In the genomic region with DNA sequence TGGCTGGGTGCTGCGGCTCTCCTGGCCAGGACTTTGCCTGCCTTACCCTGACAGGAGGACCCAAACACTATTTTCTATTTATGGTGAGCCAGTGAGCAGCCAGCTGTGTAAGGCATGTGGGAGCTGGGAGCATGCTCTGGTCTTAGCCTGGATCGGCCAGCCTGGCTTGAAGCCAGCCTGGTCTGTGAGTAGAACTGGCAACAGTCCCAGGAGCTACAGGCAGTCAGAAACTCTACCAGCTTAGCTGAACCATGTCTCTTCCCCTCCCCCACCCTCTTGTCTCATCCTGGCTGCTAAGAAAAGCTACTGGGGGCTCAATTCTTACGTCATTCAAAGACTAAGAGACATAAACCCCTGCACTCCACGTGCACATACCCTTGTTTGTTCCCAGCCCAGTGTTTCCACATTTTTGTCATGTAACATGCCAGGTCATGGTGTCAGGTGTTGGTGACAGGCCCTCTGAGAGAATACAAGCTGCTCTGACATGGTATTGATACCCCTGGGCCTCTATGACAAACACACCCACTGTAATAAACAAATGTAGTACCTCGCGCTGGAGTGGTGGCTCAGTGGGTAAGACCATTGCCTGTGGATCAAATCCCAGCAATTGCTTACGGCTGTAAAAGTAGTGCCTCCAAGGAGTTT, we compare ENCODE assay signal across 8 mouse cellular contexts.
A peak's percentile ranks its signal among the peaks of the same experiment; 100 is the strongest.
DNase-seq lines count a peak whose midpoint lies in the region; ATAC-seq and TF ChIP-seq lines count a peak whose summit lies in the region.

No protein-coding gene starts in this region.

- peak; percentile 35; the same call in 1 of the 2 replicates for TF ChIP-seq POLR2A in heart, adult 2 months (IDR thresholded peaks at IDR 0.05; ENCODE audit: insufficient read depth, low read depth, low read length)

- 39% methylated on average over 7 of the region's 7 CpGs for whole genome bisulfite sequencing in heart, adult 2 months
- 55% methylated on average over 7 of the region's 7 CpGs for WGBS in liver, postnatal 0 days (ENCODE audit: insufficient replicate concordance)

- peaks cover 11% of the 10 kb centered on the region for H3K4me1 ChIP-seq in heart, adult 2 months (ENCODE audit: control insufficient read depth, insufficient read depth, low read length)
- H3K4me1 ChIP-seq in liver, postnatal 0 days (ENCODE audit: insufficient read depth): no peaks in the 10 kb centered on the region; the same call in 1 of the 2 replicates

- no peak overlapping the region for H3K9ac ChIP-seq in heart, adult 2 months (ENCODE audit: low read depth, low read length)
- H3K9ac ChIP-seq in liver, postnatal 0 days (replicated peaks): no peak overlapping the region

- H3K27me3 ChIP-seq in heart, adult 2 months (ENCODE audit: control insufficient read depth, insufficient read depth, low read length): no peaks in the 10 kb centered on the region
- no peaks in the 10 kb centered on the region for H3K27me3 ChIP-seq in liver, postnatal 0 days (ENCODE audit: insufficient read depth, low read length)

- no peaks in the 10 kb centered on the region for H3K79me2 ChIP-seq in heart, adult 2 months (replicated peaks; ENCODE audit: control insufficient read depth, insufficient read depth, low read length)

- peak; percentile 87 for DNase-seq in cerebellum, postnatal 10 days
- DNase-seq in cerebellum, adult 8-10 months: no peak
- peak; percentile 17 to 47 for DNase-seq in cerebellum, postnatal 25 days
- DNase-seq in heart, adult 2 months: peak; percentile 63 to 82
- DNase-seq in kidney, adult 8-10 months: peak; percentile 86 to 92
- peak; percentile 61 for DNase-seq in liver, postnatal 0 days
- peak; percentile 65 for DNase-seq in ovary, postnatal 14 days (ENCODE audit: low spot score)
- no peak for DNase-seq in spleen, adult 18-20 months

- H3K36me3 ChIP-seq in heart, adult 2 months (ENCODE audit: control insufficient read depth, insufficient read depth, low read length): no peaks in the 10 kb centered on the region
- H3K36me3 ChIP-seq in liver, postnatal 0 days (replicated peaks; ENCODE audit: insufficient read depth, low read length): no peaks in the 10 kb centered on the region

- ATAC-seq in liver, postnatal 0 days: peak; percentile 78

- TF ChIP-seq EP300 in heart, adult 2 months (IDR thresholded peaks at IDR 0.05; ENCODE audit: insufficient read depth, low read depth, low read length): 0 out of 2 replicates have a peak, but pooled peaks have one; percentile 28
- no peak for TF ChIP-seq EP300 in liver, postnatal 0 days (IDR thresholded peaks at IDR 0.05; ENCODE audit: low read depth)

- no peak overlapping the region for H3K4me2 ChIP-seq in liver, postnatal 0 days (ENCODE audit: low read depth, low read length)

- no peak overlapping the region for H3K4me3 ChIP-seq in heart, adult 2 months
- H3K4me3 ChIP-seq in liver, postnatal 0 days (ENCODE audit: low read depth, low read length): no peak overlapping the region

- H3K27ac ChIP-seq in heart, adult 2 months: peak overlapping the region; percentile 47
- H3K27ac ChIP-seq in liver, postnatal 0 days (ENCODE audit: low read depth): no peak overlapping the region

- H3K9me3 ChIP-seq in liver, postnatal 0 days (ENCODE audit: low read length): no peaks in the 10 kb centered on the region

- TF ChIP-seq CTCF in heart, adult 2 months (IDR thresholded peaks at IDR 0.05): no peak
- no peak for TF ChIP-seq CTCF in liver, postnatal 0 days (IDR thresholded peaks at IDR 0.05; ENCODE audit: low read depth)

- intact Hi-C loops in heart, adult 2 months (cut with DNase I): loop anchor here (5.0 kb wide), 1 partner anchor 218 kb away; no protein-coding TSS in a partner anchor

Comparison
In these comparisons a context has a peak if more than half of its experiments do, and no peak if none do; other contexts are left out.
1. DNase-seq: peak in cerebellum, postnatal 10 days (2 of 2), cerebellum, postnatal 25 days (2 of 2), heart, adult 2 months (2 of 2), kidney, adult 8-10 months (2 of 2), liver, postnatal 0 days (single experiment) and ovary, postnatal 14 days (single experiment); none in cerebellum, adult 8-10 months (single experiment) and spleen, adult 18-20 months (0 of 2).